Mouse (Mus musculus) heart, postnatal 0 days (tissue): Measurements from ENCODE around the gene Ccdc93.

Experiments used
- CTCF ChIP-seq: IDR thresholded peaks from 2 replicates; pipeline ENCODE4 v1.5.1; 2016; ENCODE audit warnings: antibody characterized with exemption, control low read depth, low read depth
- EP300 ChIP-seq: IDR thresholded peaks from 2 replicates; pipeline ENCODE4 v1.6.1; 2016; ENCODE audit warnings: antibody characterized with exemption, low read depth

- TF ChIP-seq CTCF (no peak), EP300 (no peak)
Measured at GRCm38 (mm10) chr1:121550801-121551456, 120.1 kb downstream of the Ccdc93 start.
